Mouse (Mus musculus) hematopoietic multipotent progenitor cell, adult 10-12 weeks (in vitro differentiated cells): ENCODE results near the gene Tubb4a. TPM values are rescaled to one million over a fixed set of nuclear protein-coding genes. Genes with fewer than 3 reads are reported as not detected.

ENCODE experiments used
- polyA plus RNA-seq: library from polyadenylated mRNA; stranded (reverse); fragments of >175 nt; gene quantifications from 2 replicates; pipeline ENCODE4 v1.2.3, GENCODE M21; 2012; ENCODE audit warnings: low replicate concordance

Tubb4a gene
- 0.80 and 0.96 TPM in 2 replicates for polyA plus RNA-seq

DNA sequence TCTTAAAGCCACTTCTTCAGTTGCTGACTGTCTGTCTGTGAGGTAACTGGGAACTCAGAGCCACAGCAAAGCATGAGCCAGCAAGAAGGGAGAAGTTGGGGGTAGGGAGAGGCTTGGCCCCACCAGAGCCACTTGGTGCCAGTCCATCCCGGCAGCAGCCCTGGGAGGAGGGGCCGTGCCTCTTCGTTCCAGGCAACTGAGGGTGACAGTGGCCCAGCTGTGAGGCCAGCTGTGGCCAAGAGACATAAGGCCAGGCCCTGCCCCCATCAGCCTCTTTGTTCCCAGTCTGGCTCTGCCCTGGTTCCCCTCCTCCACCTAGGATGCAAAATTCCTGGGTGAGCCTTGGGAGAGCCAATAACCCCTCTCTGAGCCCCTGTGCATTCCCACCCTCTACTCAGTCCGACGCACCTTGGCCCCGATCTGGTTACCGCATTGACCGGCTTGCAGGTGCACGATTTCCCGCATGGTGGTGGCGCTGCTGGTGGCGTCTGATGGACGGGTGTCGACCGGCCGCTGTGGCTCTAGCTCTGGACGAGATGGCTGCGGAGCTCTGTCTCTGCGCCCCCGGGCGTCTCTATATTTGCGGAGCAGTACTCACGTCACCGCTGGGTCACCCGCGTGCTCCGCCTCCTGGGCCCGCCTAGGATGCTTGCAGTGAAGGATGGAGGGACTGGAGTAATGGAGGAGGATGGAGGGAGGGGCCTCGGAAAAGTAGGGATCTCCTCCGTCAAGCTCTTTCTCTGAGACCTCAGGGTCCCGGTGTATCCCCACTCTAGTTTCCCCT lies at the start of gene Tubb4a:
Gene Tubb4a (minus strand): TSS at position 734 of the 784 bp plus-strand sequence.

DNA sequence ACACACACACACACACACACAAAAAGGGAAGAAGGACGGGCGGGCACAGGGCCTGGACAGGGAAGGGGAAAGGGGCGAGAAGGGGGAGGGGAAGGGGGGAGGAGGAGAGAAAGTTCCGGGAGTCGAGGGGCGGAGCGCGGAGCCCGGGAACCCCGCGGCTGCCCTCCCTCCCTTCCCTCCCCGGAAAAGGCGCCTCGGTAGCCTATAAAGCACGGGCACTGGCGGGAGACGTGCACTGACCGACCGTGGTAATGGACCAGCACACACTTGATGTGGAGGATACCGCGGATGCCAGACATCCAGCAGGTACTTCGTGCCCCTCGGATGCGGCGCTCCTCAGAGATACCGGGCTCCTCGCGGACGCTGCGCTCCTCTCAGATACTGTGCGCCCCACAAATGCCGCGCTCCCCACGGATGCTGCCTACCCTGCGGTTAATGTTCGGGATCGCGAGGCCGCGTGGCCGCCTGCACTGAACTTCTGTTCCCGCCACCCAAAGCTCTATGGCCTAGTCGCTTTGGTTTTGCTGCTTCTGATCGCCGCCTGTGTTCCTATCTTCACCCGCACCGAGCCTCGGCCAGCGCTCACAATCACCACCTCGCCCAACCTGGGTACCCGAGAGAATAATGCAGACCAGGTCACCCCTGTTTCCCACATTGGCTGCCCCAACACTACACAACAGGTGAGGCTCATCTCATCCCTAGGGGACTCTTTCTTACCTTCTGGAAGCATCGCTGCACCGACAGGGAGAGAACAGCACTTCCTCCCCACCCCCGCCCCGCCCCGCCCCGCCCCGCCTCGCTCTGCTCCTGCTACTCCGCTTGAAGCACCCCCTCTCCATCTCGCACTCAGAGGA lies 17.8 kb upstream of the Tubb4a start, which contains the start of gene Tnfsf9:
Gene Tnfsf9 (plus strand): TSS at position 145 of the 854 bp plus-strand sequence.

DNA sequence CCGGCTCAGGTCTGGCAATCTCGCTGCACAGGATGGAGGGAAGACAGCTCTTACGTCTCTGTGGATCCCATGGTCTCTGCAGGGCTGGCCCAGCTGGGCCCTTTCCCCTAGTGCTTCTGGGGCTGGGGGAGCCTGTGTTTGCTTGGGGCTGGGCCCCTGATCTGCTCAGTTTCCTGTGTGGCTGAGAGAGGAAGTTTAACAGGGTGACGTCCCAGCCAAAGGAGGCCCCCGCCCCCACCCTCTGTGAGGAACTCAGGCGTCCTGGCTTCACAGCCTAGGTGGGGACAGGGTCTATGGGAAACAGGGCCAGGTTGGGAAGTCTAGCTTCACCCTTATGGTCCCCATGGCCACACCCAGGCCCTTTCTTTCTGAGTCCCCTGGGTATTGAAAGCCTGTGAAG lies 9.2 kb downstream of the Tubb4a start, which contains the start of gene Dennd1c:
Gene Dennd1c (minus strand): TSS at position 179 of the 400 bp plus-strand sequence.

DNA sequence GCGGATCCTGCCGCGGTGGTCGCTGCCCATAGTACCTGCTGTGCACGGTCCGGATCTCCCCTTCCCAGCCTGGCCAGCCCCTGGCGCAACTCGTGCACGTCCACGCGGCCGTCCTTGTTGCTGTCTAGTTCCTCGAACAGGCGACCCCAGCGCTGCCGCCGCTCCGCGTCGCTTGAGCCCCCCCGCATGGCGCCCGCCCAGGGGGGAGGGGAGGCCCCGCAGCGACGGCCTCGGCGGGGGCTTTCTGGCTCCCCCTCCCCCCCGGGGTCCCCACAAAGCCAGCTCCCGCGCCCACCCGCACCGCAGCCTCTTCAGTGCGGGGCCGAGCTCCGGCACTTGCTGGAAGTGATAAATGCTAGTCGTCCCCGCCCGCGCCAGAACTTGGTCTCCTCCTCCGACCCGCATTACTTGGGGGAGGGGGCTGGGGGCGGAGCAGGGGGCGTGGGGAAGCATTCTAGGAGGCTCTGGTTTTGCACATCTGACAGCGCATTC lies 28.1 kb downstream of the Tubb4a start, which contains the start of gene Slc25a23:
Gene Slc25a23 (minus strand): TSS at position 378 of the 492 bp plus-strand sequence.

DNA sequence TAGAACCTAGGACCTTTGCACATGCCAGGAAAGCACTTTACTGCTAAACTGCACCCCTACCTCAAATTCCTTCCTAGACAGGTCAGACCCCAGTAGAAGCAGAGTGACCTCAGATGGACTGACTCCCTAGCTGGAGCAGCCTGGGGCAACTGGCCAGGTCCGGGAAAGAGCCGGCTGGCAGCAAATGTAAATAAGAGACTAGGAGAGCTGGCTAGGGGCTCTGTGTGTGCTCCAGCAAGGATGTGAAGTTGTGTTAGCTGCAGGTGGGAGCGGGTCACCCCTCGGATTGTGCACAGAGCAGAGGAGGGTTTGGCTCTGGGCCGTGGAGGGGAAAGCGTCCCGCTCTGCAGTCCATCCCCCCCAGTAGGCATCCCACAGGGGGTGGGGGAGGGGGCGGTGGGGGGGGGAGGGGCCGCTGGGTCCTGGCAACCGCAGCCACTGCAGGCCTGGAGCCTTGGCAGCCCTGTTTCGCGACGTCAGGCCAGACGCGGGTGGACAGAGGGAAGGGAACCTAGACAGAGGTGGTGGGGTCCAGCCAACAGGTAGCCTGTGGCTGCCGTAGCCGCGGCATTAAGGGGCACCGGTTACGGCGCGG lies 28.6 kb downstream of the Tubb4a start, which contains the start of gene Crb3:
Gene Crb3 (plus strand): TSS at position 215 of the 595 bp plus-strand sequence.

DNA sequence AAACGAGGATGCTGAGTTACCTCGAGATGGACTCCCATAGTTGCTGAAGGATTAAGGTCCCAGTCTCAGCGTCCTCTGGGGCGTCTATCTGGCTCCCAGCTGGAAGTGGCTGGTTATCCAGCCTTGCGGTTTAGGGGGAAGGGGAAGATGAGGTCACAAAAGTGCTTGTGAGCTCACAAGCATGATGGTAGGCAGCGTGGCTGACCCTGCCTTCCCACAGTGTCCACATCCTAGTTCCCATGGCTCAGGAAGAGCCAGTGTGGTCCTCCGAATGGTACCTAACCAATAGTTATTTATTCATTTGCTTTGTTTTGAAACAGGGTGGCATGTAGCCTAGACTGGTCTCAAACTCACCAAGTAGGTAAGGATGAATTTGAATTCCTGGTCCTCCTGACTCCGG lies 46.0 kb downstream of the Tubb4a start, which contains the start of gene Slc25a41:
Gene Slc25a41 (minus strand): TSS at position 101 of the 400 bp plus-strand sequence.

DNA sequence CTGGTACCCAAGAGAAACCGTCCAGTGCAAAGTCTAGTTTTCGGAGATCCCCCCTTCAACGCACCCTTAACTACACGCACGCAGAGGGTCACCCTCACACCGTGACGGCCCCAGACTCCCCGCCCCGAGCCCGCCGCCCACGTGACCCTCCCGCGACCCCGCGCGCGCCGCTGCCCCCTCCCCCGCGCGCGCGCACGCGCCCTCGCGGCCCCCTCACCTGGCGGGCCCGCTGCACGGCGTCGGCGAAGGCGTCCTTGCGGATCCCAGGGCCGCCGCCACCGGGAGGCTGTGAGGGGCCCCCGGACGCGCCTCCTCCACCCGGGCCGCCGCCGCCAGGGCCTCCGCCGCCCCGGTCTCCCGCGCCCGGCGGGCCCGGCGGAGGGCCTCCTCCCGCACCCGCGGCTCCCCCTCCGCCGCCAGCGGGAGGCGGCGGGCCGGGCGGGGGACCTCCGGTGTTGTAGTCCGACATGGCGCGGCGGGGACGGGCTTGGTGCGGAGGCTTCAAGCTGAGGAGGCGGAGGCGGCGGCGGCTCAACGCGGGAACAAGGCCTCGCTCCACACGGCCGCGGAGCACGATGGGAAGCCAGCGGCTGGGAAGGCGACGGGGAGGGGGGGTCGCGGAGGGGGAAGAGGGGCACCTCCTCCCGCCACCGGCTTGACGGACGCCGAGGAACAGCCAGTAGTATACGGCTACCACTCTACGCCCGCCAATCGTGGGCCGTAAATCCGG lies 56.5 kb downstream of the Tubb4a start, which contains the start of gene Khsrp:
Gene Khsrp (minus strand): TSS at position 592 of the 730 bp plus-strand sequence.

Other genes starting within 250 kb of the Tubb4a start
- gene Acsbg2, start 213.3 kb downstream of the Tubb4a start, polyA plus RNA-seq, result not detected in 2 replicates
- not detected in 2 replicates for gene 1700061G19Rik, start 212.3 kb downstream of the Tubb4a start, polyA plus RNA-seq
- gene Mllt1, start 152.4 kb downstream of the Tubb4a start, polyA plus RNA-seq, result 88.4 and 103 TPM in 2 replicates
- not detected in 2 replicates for gene Acer1, start 105.7 kb downstream of the Tubb4a start, polyA plus RNA-seq
- gene Clpp, start 97.5 kb downstream of the Tubb4a start, polyA plus RNA-seq, result 37.7 and 105 TPM in 2 replicates
- gene Alkbh7, start 90.4 kb downstream of the Tubb4a start, polyA plus RNA-seq, result 25.6 and 38.2 TPM in 2 replicates
- not detected in 2 replicates for gene Pspn, start 87.8 kb downstream of the Tubb4a start, polyA plus RNA-seq
- 81.6 and 94.3 TPM in 2 replicates for gene Gtf2f1, start 76.5 kb downstream of the Tubb4a start, polyA plus RNA-seq
- 0.17 and 0.23 TPM in 2 replicates for gene Gm17949, start 76.3 kb downstream of the Tubb4a start, polyA plus RNA-seq
- 248 and 458 TPM in 2 replicates for gene Khsrp, start 56.3 kb downstream of the Tubb4a start, polyA plus RNA-seq
- not detected in 2 replicates for gene Slc25a41, start 46.1 kb downstream of the Tubb4a start, polyA plus RNA-seq
- 18.4 and 34.3 TPM in 2 replicates for gene Crb3, start 28.7 kb downstream of the Tubb4a start, polyA plus RNA-seq
- gene Slc25a23, start 27.9 kb downstream of the Tubb4a start, polyA plus RNA-seq, result 16.7 and 20.4 TPM in 2 replicates
- 211 and 238 TPM in 2 replicates for gene Dennd1c, start 9.3 kb downstream of the Tubb4a start, polyA plus RNA-seq
- 1.5 and 1.6 TPM in 2 replicates for gene Tnfsf9, start 17.5 kb upstream of the Tubb4a start, polyA plus RNA-seq
- 0.17 and 0.98 TPM in 2 replicates for gene Cd70, start 62.0 kb upstream of the Tubb4a start, polyA plus RNA-seq
- gene Tnfsf14, start 106.4 kb upstream of the Tubb4a start, polyA plus RNA-seq, result 7.8 and 15.8 TPM in 2 replicates
- 9.1 and 16.5 TPM in 2 replicates for gene C3, start 140.4 kb upstream of the Tubb4a start, polyA plus RNA-seq
- 34.0 and 34.2 TPM in 2 replicates for gene Gpr108, start 160.7 kb upstream of the Tubb4a start, polyA plus RNA-seq
- 9.3 and 9.4 TPM in 2 replicates for gene Trip10, start 161.7 kb upstream of the Tubb4a start, polyA plus RNA-seq
- gene Vav1, start 191.3 kb upstream of the Tubb4a start, polyA plus RNA-seq, result 72.5 and 81.3 TPM in 2 replicates